Mouse (Mus musculus): ENCODE data around the gene Camp.

DNA sequence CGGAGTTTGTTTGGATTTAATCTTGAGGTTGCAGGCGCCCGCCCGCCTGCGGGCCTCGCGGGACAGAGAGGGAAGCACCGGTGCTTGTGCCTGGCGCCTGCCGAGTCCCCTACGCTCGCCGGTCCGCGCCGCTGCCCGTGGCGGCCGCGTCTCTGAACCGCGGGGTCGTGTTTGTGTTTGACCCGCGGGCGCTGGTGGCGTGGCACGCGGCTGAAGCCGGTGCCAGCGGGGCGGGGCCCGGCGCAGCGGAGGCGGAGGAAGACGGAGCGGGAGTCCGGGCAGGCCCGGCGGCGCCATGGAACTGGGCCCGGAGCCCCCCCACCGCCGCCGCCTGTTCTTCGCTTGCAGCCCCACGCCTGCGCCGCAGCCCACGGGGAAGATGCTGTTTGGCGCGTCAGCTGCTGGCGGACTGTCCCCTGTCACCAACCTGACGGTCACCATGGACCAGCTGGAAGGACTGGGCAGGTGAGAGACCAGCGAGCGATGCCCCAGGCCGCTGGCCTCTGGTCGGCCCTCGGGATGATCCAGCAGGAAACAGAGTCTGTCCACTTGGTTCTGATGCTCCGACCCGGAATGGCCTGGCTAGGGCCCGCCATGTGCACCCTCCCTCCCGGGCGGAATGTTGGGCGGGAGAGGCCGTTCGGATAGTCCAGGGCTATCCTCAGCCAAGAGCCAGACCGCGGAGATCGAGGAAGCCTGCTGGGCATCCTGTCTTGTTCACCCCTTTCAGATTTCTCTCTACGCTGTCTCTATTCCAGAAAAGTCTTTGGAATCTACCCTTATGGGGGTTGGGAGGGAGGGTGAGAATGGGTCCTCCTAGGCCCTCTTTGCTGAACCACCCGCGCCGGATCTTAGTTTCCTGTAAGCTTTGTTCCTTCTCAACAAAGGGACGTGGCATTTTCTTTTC, 26.5 kb upstream of the Camp start:
- TF ChIP-seq ZKSCAN1 (IDR thresholded peaks at IDR 0.05; ENCODE audit: low read depth, low read length) (no peak), EP300 (IDR thresholded peaks at IDR 0.05; ENCODE audit: low read depth in 1 of 2, low read length in 2 of 2) (no peak), SIN3A (IDR thresholded peaks at IDR 0.05; ENCODE audit: low read length) (no peak; the same call in 1 of the 2 replicates), POLR2AphosphoS5 (IDR thresholded peaks at IDR 0.05; ENCODE audit: borderline replicate concordance, low read depth, low read length) (no peak), CTCF (IDR thresholded peaks at IDR 0.05 in 2 of 3, conservative IDR thresholded peaks at IDR 0.05 in 1 of 3; ENCODE audit: control insufficient read depth in 1 of 3, insufficient read depth in 1 of 3, low read depth in 2 of 3, low read length in 3 of 3, poor library complexity in 1 of 3, severe bottlenecking in 1 of 3) (no peak), RCOR1 (IDR thresholded peaks at IDR 0.05; ENCODE audit: low read depth, low read length) (no peak), MAX (IDR thresholded peaks at IDR 0.05; ENCODE audit: low read length) (peak; percentile 12; the same call in 1 of the 2 replicates), BHLHE40 (IDR thresholded peaks at IDR 0.05; ENCODE audit: borderline replicate concordance, low read depth, low read length) (no peak), NELFE (IDR thresholded peaks at IDR 0.05; ENCODE audit: low read depth, low read length) (no peak), JUND (IDR thresholded peaks at IDR 0.05; ENCODE audit: low read depth, low read length) (no peak)

Data from MEL (cell line).